Mouse (Mus musculus): ENCODE measurements at regions not wholly inside any gene's neighbourhood (a gene's known extent, or its start where the extent isn't known, plus 50 kb on each side); places are given as distances from the start of the nearest gene placed in this dataset.

GRCm38 (mm10) chr15:62107976-62108375 is 1185.2 kb upstream of the A1bg start:
- no peaks in the 10 kb centered on the region for H3K9me3 ChIP-seq (replicated peaks)
- no peak overlapping the region for H3K27ac ChIP-seq
- H3K4me2 ChIP-seq = no peak overlapping the region
- no peak overlapping the region for H3K9ac ChIP-seq
- no peak for ATAC-seq
- no peak overlapping the region for H3K4me3 ChIP-seq
- H3K4me1 ChIP-seq = peaks cover 64% of the 10 kb centered on the region
- WGBS (ENCODE audit: insufficient replicate concordance) = 82% methylated on average over 3 of the region's 3 CpGs
- H3K36me3 ChIP-seq = peaks cover 23% of the 10 kb centered on the region
- no peaks in the 10 kb centered on the region for H3K27me3 ChIP-seq (replicated peaks)

- H3K9me3 ChIP-seq (replicated peaks) = 0 out of 2 replicates have a peak, but pooled peaks cover 4% of the 10 kb centered on the region
- H3K4me1 ChIP-seq = peaks cover 49% of the 10 kb centered on the region
- no peaks in the 10 kb centered on the region for H3K27me3 ChIP-seq (replicated peaks)
- WGBS (ENCODE audit: insufficient replicate concordance) = 54% methylated on average over 5 of the region's 5 CpGs
- no peak overlapping the region for H3K9ac ChIP-seq
- peak; percentile 64 for ATAC-seq
- H3K4me3 ChIP-seq = no peak overlapping the region
- no peak overlapping the region for H3K4me2 ChIP-seq
- H3K36me3 ChIP-seq = peaks cover 35% of the 10 kb centered on the region
- H3K27ac ChIP-seq = peak overlapping the region; percentile 23; the same call in 1 of the 2 replicates
Measured at GRCm38 (mm10) chr15:62106518-62106975, 1183.7 kb upstream of the A1bg start.

DNA sequence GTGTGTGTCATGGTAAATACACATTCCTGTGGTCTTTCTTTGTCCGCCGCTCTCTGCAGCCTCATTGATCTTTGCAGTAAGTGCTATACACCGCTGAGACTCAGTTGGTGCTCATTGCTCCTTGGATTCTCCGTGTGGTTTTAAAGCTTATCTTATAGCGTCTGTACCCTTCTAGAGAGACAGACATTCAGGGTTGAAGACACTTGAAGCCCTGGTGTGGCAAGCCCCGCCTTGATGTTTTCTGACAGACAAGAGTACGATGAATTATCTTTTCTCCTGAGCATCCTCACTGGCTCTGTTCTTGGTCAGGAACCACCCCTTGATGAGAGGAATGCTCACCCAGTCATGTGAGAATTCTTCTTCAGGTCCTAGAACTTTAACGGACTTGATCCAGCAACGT is 1182.7 kb upstream of the A1bg start:
- H3K9me3 ChIP-seq (replicated peaks) = 0 out of 2 replicates have a peak, but pooled peaks cover 4% of the 10 kb centered on the region
- peaks cover 31% of the 10 kb centered on the region for H3K36me3 ChIP-seq
- H3K9ac ChIP-seq = 0 out of 2 replicates have a peak overlapping the region, but pooled peaks have one; percentile 12
- 34% methylated on average over 9 of the region's 9 CpGs for WGBS (ENCODE audit: insufficient replicate concordance)
- ATAC-seq = peak; percentile 74
- H3K4me2 ChIP-seq = peak overlapping the region; percentile 32; the same call in 1 of the 2 replicates
- no peak overlapping the region for H3K4me3 ChIP-seq
- H3K4me1 ChIP-seq = peaks cover 40% of the 10 kb centered on the region
- no peaks in the 10 kb centered on the region for H3K27me3 ChIP-seq (replicated peaks)
- peak overlapping the region; percentile 54 for H3K27ac ChIP-seq

- Histone ChIP-seq H3K4me2 (peak overlapping the region; percentile 32), H3K9me3 (replicated peaks) (0 out of 2 replicates have a peak, but pooled peaks cover 4% of the 10 kb centered on the region), H3K27ac (peak overlapping the region; percentile 54), H3K36me3 (peaks cover 29% of the 10 kb centered on the region), H3K4me3 (no peak overlapping the region), H3K27me3 (replicated peaks) (no peaks in the 10 kb centered on the region), H3K9ac (no peak overlapping the region), H3K4me1 (peaks cover 48% of the 10 kb centered on the region)
- WGBS (ENCODE audit: insufficient replicate concordance) = 34% methylated on average over 7 of the region's 7 CpGs
- ATAC-seq = no peak
Measured at GRCm38 (mm10) chr15:62104653-62105052, 1181.8 kb upstream of the A1bg start.

DNA sequence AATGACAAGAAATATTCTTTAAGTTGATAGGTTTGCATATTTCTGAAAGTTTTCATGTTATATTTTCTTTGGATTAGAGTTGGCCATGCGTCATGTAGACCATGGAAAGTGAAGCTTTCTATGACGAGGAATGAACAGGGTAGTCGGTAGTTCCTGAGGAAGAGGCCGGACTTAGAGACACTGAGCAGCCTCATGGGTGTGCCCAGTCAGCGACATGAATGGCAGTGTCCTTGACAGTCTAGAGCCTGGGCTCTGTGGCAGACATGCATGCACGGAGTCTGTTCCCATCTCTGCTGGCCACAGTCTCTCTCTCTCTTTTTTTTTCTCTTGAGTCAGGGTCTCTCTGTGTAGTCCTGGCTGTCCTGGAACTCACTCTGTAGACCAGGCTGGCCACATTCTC is 1176.9 kb upstream of the A1bg start:
- Histone ChIP-seq H3K4me2 (peak overlapping the region; percentile 67), H3K9ac (0 out of 2 replicates have a peak overlapping the region, but pooled peaks have one; percentile 30), H3K9me3 (replicated peaks) (0 out of 2 replicates have a peak, but pooled peaks cover 4% of the 10 kb centered on the region), H3K4me1 (peaks cover 65% of the 10 kb centered on the region), H3K36me3 (peaks cover 16% of the 10 kb centered on the region), H3K27ac (peak overlapping the region; percentile 87), H3K27me3 (replicated peaks) (no peaks in the 10 kb centered on the region), H3K4me3 (no peak overlapping the region)
- ATAC-seq = peak; percentile 79
- WGBS (ENCODE audit: insufficient replicate concordance) = 39% methylated on average over 6 of the region's 6 CpGs

GRCm38 (mm10) chr15:62098791-62099660 is 1176.2 kb upstream of the A1bg start:
- peak overlapping the region; percentile 29 for H3K4me3 ChIP-seq
- peak overlapping the region; percentile 50 for H3K9ac ChIP-seq
- peaks cover 58% of the 10 kb centered on the region for H3K4me1 ChIP-seq
- WGBS (ENCODE audit: insufficient replicate concordance) = 19% methylated on average over 16 of the region's 16 CpGs
- 0 out of 2 replicates have a peak, but pooled peaks cover 4% of the 10 kb centered on the region for H3K9me3 ChIP-seq (replicated peaks)
- H3K27ac ChIP-seq = peak overlapping the region; percentile 87
- peaks cover 16% of the 10 kb centered on the region for H3K36me3 ChIP-seq
- no peaks in the 10 kb centered on the region for H3K27me3 ChIP-seq (replicated peaks)
- peak; percentile 91 for ATAC-seq
- H3K4me2 ChIP-seq = peak overlapping the region; percentile 67

DNA sequence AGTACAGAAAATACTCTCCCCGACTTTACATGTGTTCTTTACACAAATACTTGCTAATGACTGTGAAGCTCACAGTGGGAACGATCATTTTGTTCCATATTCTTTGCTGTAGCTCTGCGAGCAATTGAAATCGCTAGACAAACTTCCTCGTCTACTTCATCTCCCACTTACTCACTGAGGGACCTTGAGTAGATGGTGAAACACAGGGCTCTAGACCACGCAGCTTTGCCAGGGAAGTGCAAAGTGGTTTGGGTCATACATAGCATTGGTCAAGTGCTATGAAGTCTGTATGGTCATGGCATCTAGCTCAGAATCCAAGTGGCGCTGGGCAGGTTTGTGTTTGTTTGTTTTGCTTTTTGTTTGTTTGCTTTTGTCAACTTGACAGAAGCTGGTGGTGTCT is 1174.0 kb upstream of the A1bg start:
- Histone ChIP-seq H3K9ac (no peak overlapping the region), H3K4me2 (no peak overlapping the region), H3K4me3 (no peak overlapping the region), H3K27me3 (replicated peaks) (no peaks in the 10 kb centered on the region), H3K27ac (no peak overlapping the region), H3K36me3 (peaks cover 5% of the 10 kb centered on the region), H3K9me3 (replicated peaks) (no peaks in the 10 kb centered on the region), H3K4me1 (peaks cover 74% of the 10 kb centered on the region)
- WGBS (ENCODE audit: insufficient replicate concordance) = 74% methylated on average over 7 of the region's 7 CpGs
- ATAC-seq = no peak

DNA sequence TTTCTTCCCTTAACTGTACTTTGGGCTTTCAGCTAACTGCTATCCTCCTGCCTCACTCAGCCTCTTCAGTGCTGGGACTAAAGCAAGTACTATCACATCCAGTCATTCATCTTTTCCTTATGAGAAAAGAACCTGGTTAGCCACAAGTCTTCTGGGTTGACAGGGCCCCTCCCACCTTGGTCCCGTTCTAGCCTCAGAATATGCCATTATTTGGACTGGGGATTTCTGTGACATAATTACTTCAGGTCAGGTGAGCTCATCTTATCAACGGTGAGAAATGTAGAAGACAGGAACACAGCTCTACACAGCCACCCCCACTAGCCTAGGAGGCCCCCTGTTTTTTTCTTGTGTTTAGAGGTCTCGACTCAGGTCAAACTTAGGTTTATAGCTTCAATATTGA is 1172.4 kb upstream of the A1bg start:
- Histone ChIP-seq H3K27ac (no peak overlapping the region), H3K4me1 (peaks cover 84% of the 10 kb centered on the region), H3K9ac (no peak overlapping the region), H3K27me3 (replicated peaks) (no peaks in the 10 kb centered on the region), H3K9me3 (replicated peaks) (no peaks in the 10 kb centered on the region), H3K4me2 (no peak overlapping the region), H3K36me3 (0 out of 2 replicates have a peak, but pooled peaks cover 5% of the 10 kb centered on the region), H3K4me3 (no peak overlapping the region)
- no peak for ATAC-seq
- WGBS (ENCODE audit: insufficient replicate concordance) = 70% methylated on average over 3 of the region's 3 CpGs

GRCm38 (mm10) chr15:62093672-62094071 is 1170.9 kb upstream of the A1bg start:
- no peak overlapping the region for H3K9ac ChIP-seq
- H3K27ac ChIP-seq = no peak overlapping the region
- no peaks in the 10 kb centered on the region for H3K9me3 ChIP-seq (replicated peaks)
- no peak overlapping the region for H3K4me2 ChIP-seq
- peaks cover 79% of the 10 kb centered on the region for H3K4me1 ChIP-seq
- no peaks in the 10 kb centered on the region for H3K27me3 ChIP-seq (replicated peaks)
- ATAC-seq = no peak
- 0 out of 2 replicates have a peak, but pooled peaks cover 5% of the 10 kb centered on the region for H3K36me3 ChIP-seq
- no peak overlapping the region for H3K4me3 ChIP-seq
- WGBS (ENCODE audit: insufficient replicate concordance) = 85% methylated on average over 4 of the region's 4 CpGs

DNA sequence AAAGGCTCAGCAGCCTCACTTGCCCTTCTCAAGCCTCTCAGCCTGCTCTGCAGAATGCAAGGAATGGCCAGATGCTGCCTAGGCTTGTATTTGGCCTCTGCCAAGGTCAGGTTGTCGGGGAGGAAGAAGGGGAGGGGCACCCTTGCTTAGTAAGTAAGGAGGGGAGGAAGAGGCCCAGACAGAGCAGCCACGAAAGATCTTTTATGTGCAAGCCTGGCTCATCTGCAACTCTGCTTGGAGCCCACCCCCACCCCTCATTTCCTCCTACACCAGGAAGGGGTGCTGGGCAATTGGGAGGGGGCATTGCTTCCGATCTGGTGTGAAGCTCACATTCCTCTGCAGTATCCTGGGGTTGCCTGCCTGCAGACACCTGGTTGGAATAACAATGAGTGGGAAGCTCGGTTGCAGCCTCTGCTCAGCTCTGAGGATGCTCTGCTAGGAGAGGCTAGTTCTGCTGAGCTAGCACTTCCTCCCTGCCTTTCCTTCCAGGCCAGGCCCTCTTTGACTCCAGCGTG is 1169.9 kb upstream of the A1bg start:
- peak; percentile 12; the same call in 1 of the 2 replicates for ATAC-seq
- 34% methylated on average over 5 of the region's 5 CpGs for WGBS (ENCODE audit: insufficient replicate concordance)
- H3K9ac ChIP-seq = no peak overlapping the region
- no peaks in the 10 kb centered on the region for H3K9me3 ChIP-seq (replicated peaks)
- 0 out of 2 replicates have a peak, but pooled peaks cover 7% of the 10 kb centered on the region for H3K36me3 ChIP-seq
- no peaks in the 10 kb centered on the region for H3K27me3 ChIP-seq (replicated peaks)
- H3K27ac ChIP-seq = peak overlapping the region; percentile 16; the same call in 1 of the 2 replicates
- H3K4me1 ChIP-seq = peaks cover 73% of the 10 kb centered on the region
- no peak overlapping the region; the same call in 1 of the 2 replicates for H3K4me2 ChIP-seq
- H3K4me3 ChIP-seq = no peak overlapping the region

DNA sequence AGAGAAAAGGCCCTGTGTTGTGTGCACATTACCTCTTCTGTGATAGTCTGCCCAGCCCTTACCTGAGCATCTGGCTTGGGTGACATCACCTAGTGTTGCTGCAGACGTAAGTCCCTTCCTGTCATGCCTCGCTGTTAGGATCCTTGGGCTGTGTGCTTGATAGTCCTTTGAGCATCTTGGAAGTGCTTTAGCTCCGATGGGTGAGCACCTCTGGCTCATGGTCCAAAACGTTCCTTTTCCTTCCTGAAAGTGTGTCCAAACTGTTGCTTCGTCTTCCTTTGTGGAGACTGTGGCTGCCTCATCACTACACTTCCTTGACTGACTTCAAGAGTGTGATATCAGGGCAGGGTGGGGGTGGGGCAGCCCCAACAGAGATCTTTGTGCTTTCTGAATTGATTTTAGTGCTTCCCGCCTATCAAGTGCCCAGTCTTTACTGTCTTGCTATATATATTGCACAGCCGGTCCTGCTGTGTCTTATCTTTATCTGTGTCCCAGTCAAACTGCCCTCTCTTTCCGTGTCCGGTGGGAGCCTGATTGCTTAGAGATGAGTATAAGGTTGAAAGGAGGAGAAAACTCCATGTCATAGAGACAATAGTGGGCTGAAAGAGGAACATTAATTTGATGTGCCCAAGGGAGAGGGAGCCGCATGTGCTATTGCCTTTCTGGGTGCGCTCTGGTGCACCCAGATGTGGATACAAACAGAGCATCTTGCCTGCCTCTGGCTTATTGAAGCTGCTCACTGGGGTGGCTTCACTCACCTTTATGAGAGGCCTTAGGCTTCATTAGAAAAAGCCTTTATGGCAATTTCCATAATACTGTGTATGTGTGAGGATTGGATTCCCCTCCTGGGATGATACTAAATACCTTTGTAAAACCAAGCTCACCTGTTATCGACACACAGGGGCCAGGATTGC is 1169.2 kb upstream of the A1bg start:
- 0 out of 2 replicates have a peak, but pooled peaks cover 7% of the 10 kb centered on the region for H3K36me3 ChIP-seq
- 30% methylated on average over 12 of the region's 12 CpGs for WGBS (ENCODE audit: insufficient replicate concordance)
- peaks cover 71% of the 10 kb centered on the region for H3K4me1 ChIP-seq
- peak overlapping the region; percentile 37; the same call in 1 of the 2 replicates for H3K27ac ChIP-seq
- no peak overlapping the region; the same call in 1 of the 2 replicates for H3K4me2 ChIP-seq
- no peak overlapping the region for H3K9ac ChIP-seq
- H3K27me3 ChIP-seq (replicated peaks) = no peaks in the 10 kb centered on the region
- H3K4me3 ChIP-seq = no peak overlapping the region
- H3K9me3 ChIP-seq (replicated peaks) = no peaks in the 10 kb centered on the region
- 0 out of 2 replicates have a peak, but pooled peaks have one; percentile 13 for ATAC-seq

Measured in liver, embryonic 12.5 days (tissue).